Mouse (Mus musculus): ENCODE data around the gene Cfdp1.

Cfdp1 gene

GRCm38 (mm10) chr8:111801456-111801855 lies 52.6 kb downstream of the Cfdp1 start:
- no peak for DNase-seq (ENCODE audit: extremely low spot score, low spot score)

GRCm38 (mm10) chr8:111796528-111796927 lies 57.6 kb downstream of the Cfdp1 start:
- DNase-seq (ENCODE audit: extremely low spot score, low spot score): no peak

GRCm38 (mm10) chr8:111793324-111793917 lies 60.7 kb downstream of the Cfdp1 start:
- DNase-seq (ENCODE audit: extremely low spot score, low spot score): no peak

GRCm38 (mm10) chr8:111789639-111790038 lies 64.5 kb downstream of the Cfdp1 start:
- no peak for DNase-seq (ENCODE audit: extremely low spot score, low spot score)

GRCm38 (mm10) chr8:111789200-111789599 lies 64.9 kb downstream of the Cfdp1 start:
- DNase-seq (ENCODE audit: extremely low spot score, low spot score): no peak

GRCm38 (mm10) chr8:111788497-111788896 lies 65.6 kb downstream of the Cfdp1 start:
- no peak for DNase-seq (ENCODE audit: extremely low spot score, low spot score)

- DNase-seq (ENCODE audit: extremely low spot score, low spot score): no peak
These were observed 66.0 kb downstream of the Cfdp1 start for GRCm38 (mm10) chr8:111788085-111788484.

- no peak for DNase-seq (ENCODE audit: extremely low spot score, low spot score)
These were observed 66.4 kb downstream of the Cfdp1 start for GRCm38 (mm10) chr8:111787683-111788082.

- no peak for DNase-seq (ENCODE audit: extremely low spot score, low spot score)
These were observed 67.1 kb downstream of the Cfdp1 start for GRCm38 (mm10) chr8:111786701-111787588.

- no peak for DNase-seq (ENCODE audit: extremely low spot score, low spot score)
These were observed 68.0 kb downstream of the Cfdp1 start for GRCm38 (mm10) chr8:111786116-111786515.

- DNase-seq (ENCODE audit: extremely low spot score, low spot score): no peak
These were observed 71.3 kb downstream of the Cfdp1 start for GRCm38 (mm10) chr8:111782671-111783394.

GRCm38 (mm10) chr8:111782161-111782560 lies 71.9 kb downstream of the Cfdp1 start:
- DNase-seq (ENCODE audit: extremely low spot score, low spot score): no peak

GRCm38 (mm10) chr8:111780697-111781424 lies 73.2 kb downstream of the Cfdp1 start:
- no peak for DNase-seq (ENCODE audit: extremely low spot score, low spot score)

GRCm38 (mm10) chr8:111779690-111780089 lies 74.4 kb downstream of the Cfdp1 start:
- no peak for DNase-seq (ENCODE audit: extremely low spot score, low spot score)

GRCm38 (mm10) chr8:111778801-111779200 lies 75.3 kb downstream of the Cfdp1 start:
- DNase-seq (ENCODE audit: extremely low spot score, low spot score): no peak

- no peak for DNase-seq (ENCODE audit: extremely low spot score, low spot score)
These were observed 77.6 kb downstream of the Cfdp1 start for GRCm38 (mm10) chr8:111776492-111776891.

GRCm38 (mm10) chr8:111775766-111776165 lies 78.3 kb downstream of the Cfdp1 start:
- DNase-seq (ENCODE audit: extremely low spot score, low spot score): no peak

GRCm38 (mm10) chr8:111773476-111773875 lies 80.6 kb downstream of the Cfdp1 start:
- DNase-seq (ENCODE audit: extremely low spot score, low spot score): no peak

- no peak for DNase-seq (ENCODE audit: extremely low spot score, low spot score)
These were observed 81.0 kb downstream of the Cfdp1 start for GRCm38 (mm10) chr8:111773057-111773456.

GRCm38 (mm10) chr8:111772083-111772482 lies 82.0 kb downstream of the Cfdp1 start:
- DNase-seq (ENCODE audit: extremely low spot score, low spot score): no peak

GRCm38 (mm10) chr8:111771625-111772020 lies 82.5 kb downstream of the Cfdp1 start:
- DNase-seq (ENCODE audit: extremely low spot score, low spot score): no peak

Measured in neural tube, embryonic 10.5 days (tissue).